Mouse (Mus musculus) forebrain, embryonic 13.5 days (tissue): ENCODE results near the gene Dppa2. TPM values are rescaled to one million over a fixed set of nuclear protein-coding genes. Genes with fewer than 3 reads are reported as not detected.

Source experiments
- ATAC-seq: fragments of 200-750 bp; cut with Nextera tagmentation; 2 replicates; pipeline ENCODE4 v1.8.0; 2017
- H3K27ac ChIP-seq: fragments of 300-500 bp; sonication (generic); 2 replicates; pipeline ENCODE4 v1.5.1; 2015; ENCODE audit warnings: inconsistent platforms, mild to moderate bottlenecking, moderate library complexity
- H3K27me3 ChIP-seq: fragments of 300-500 bp; sonication (generic); 2 replicates; pipeline ENCODE4 v1.6.1; 2015; ENCODE audit warnings: mild to moderate bottlenecking, inconsistent platforms
- H3K36me3 ChIP-seq: fragments of 300-500 bp; sonication (generic); 2 replicates; pipeline ENCODE4 v1.6.1; 2015; ENCODE audit warnings: mild to moderate bottlenecking, inconsistent platforms; ENCODE audit not compliant: poor library complexity, severe bottlenecking
- H3K4me1 ChIP-seq: fragments of 300-500 bp; sonication (generic); 2 replicates; pipeline ENCODE4 v1.6.1; 2015; ENCODE audit warnings: inconsistent platforms
- H3K4me2 ChIP-seq: fragments of 300-500 bp; sonication (generic); 2 replicates; pipeline ENCODE4 v1.6.1; 2015; ENCODE audit warnings: inconsistent platforms, mild to moderate bottlenecking, moderate library complexity
- H3K4me3 ChIP-seq: fragments of 300-500 bp; sonication (generic); 2 replicates; pipeline ENCODE4 v1.5.1; 2015; ENCODE audit warnings: mild to moderate bottlenecking, inconsistent platforms
- H3K9ac ChIP-seq: fragments of 300-500 bp; sonication (generic); 2 replicates; pipeline ENCODE4 v1.6.1; 2015; ENCODE audit warnings: mild to moderate bottlenecking, inconsistent platforms
- H3K9me3 ChIP-seq: fragments of 300-500 bp; sonication (generic); replicated peaks from 2 replicates; pipeline ENCODE4 v1.6.1; 2016; ENCODE audit warnings: inconsistent platforms
- WGBS: fragments of 180-500 bp; shearing (Covaris S2); methylation state at CpG from one replicate; pipeline ENCODE4 v1.1.7; 2015; 5-methylcytosine and 5-hydroxymethylcytosine counted together
- polyA plus RNA-seq: library from polyadenylated mRNA; unstranded; fragments of >200 nt; fragmentation: Nextera tagmentation; extraction: Ambion mirVana; gene quantifications from 2 replicates; pipeline ENCODE4 v1.2.1, GENCODE M21; 2015

Dppa2 gene
- polyA plus RNA-seq, 1 experiment from 2014 or later, result not detected

- no peaks in the 10 kb centered on the region for H3K9me3 ChIP-seq
- 81% methylated on average over 5 of the region's 5 CpGs for whole genome bisulfite sequencing
- no peak overlapping the region for H3K27ac ChIP-seq
- H3K4me2 ChIP-seq, result no peak overlapping the region
- no peak for ATAC-seq
- no peaks in the 10 kb centered on the region for H3K36me3 ChIP-seq
- no peaks in the 10 kb centered on the region for H3K27me3 ChIP-seq
- no peak overlapping the region for H3K4me3 ChIP-seq
- no peak overlapping the region for H3K9ac ChIP-seq
- no peaks in the 10 kb centered on the region for H3K4me1 ChIP-seq
These were observed 52.0 kb downstream of the Dppa2 start for GRCm38 (mm10) chr16:48355716-48356115.

GRCm38 (mm10) chr16:48356417-48356816, 52.7 kb downstream of the Dppa2 start:
- Histone ChIP-seq H3K27ac (no peak overlapping the region), H3K4me3 (no peak overlapping the region), H3K4me1 (no peaks in the 10 kb centered on the region), H3K27me3 (no peaks in the 10 kb centered on the region), H3K4me2 (no peak overlapping the region), H3K36me3 (no peaks in the 10 kb centered on the region), H3K9ac (no peak overlapping the region), H3K9me3 (no peaks in the 10 kb centered on the region)
- 97% methylated on average over 1 of the region's 1 CpGs for WGBS
- ATAC-seq, result no peak

GRCm38 (mm10) chr16:48360887-48361286, 57.2 kb downstream of the Dppa2 start:
- Histone ChIP-seq H3K9ac (no peak overlapping the region), H3K9me3 (no peaks in the 10 kb centered on the region), H3K4me2 (no peak overlapping the region), H3K27ac (no peak overlapping the region), H3K4me3 (no peak overlapping the region), H3K27me3 (no peaks in the 10 kb centered on the region), H3K36me3 (no peaks in the 10 kb centered on the region), H3K4me1 (no peaks in the 10 kb centered on the region)
- ATAC-seq, result peak; percentile 55; the same call in 1 of the 2 replicates
- WGBS, result 91% methylated on average over 12 of the region's 12 CpGs

GRCm38 (mm10) chr16:48366801-48367200, 63.1 kb downstream of the Dppa2 start:
- no peak overlapping the region for H3K9ac ChIP-seq
- no peak for ATAC-seq
- no peaks in the 10 kb centered on the region for H3K4me1 ChIP-seq
- H3K4me3 ChIP-seq, result no peak overlapping the region
- H3K36me3 ChIP-seq, result no peaks in the 10 kb centered on the region
- 88% methylated on average over 5 of the region's 5 CpGs for WGBS
- H3K9me3 ChIP-seq, result no peaks in the 10 kb centered on the region
- no peak overlapping the region for H3K4me2 ChIP-seq
- H3K27me3 ChIP-seq, result no peaks in the 10 kb centered on the region
- no peak overlapping the region for H3K27ac ChIP-seq

GRCm38 (mm10) chr16:48368096-48368495, 64.4 kb downstream of the Dppa2 start:
- Histone ChIP-seq H3K4me2 (no peak overlapping the region), H3K27me3 (no peaks in the 10 kb centered on the region), H3K4me1 (no peaks in the 10 kb centered on the region), H3K4me3 (no peak overlapping the region), H3K9me3 (no peaks in the 10 kb centered on the region), H3K27ac (no peak overlapping the region), H3K9ac (no peak overlapping the region), H3K36me3 (no peaks in the 10 kb centered on the region)
- WGBS, result 98% methylated on average over 2 of the region's 2 CpGs
- no peak for ATAC-seq

Other genes starting within 250 kb of the Dppa2 start
- not detected in 2 replicates for gene Dppa4, start 20.2 kb upstream of the Dppa2 start, polyA plus RNA-seq
- gene Gm5485, start 108.5 kb downstream of the Dppa2 start, polyA plus RNA-seq, result not detected in 2 replicates
- not detected in 2 replicates for gene Morc1, start 127.3 kb downstream of the Dppa2 start, polyA plus RNA-seq